Mouse (Mus musculus): ENCODE measurements around the gene Tbl1x.

GRCm38 (mm10) chrX:77509776-77510175, 1.0 kb upstream of the Tbl1x start:
- TF ChIP-seq E2F4 (IDR thresholded peaks at IDR 0.05; ENCODE audit: insufficient replicate concordance, low read depth, low read length) (no peak), ZMIZ1 (IDR thresholded peaks at IDR 0.05; ENCODE audit: low read depth, low read length) (no peak), POLR2A (IDR thresholded peaks at IDR 0.05; ENCODE audit: low read depth, low read length) (no peak)
